Mouse (Mus musculus): Measurements from ENCODE around the gene Clip2.

- TF ChIP-seq POLR2A (IDR thresholded peaks at IDR 0.05; ENCODE audit: insufficient read depth, low read length) (no peak), CTCF (IDR thresholded peaks at IDR 0.05; ENCODE audit: low read depth, low read length) (peak; percentile 76)
These were observed 52.2 kb downstream of the Clip2 start for GRCm38 (mm10) chr5:134500062-134500461.

Data from ES-Bruce4 (cell line).